Mouse (Mus musculus) kidney, adult 2 months (tissue): ENCODE results near the gene 4931428F04Rik.
A peak's percentile ranks its signal among the peaks of the same experiment; 100 is the strongest.

Experiments used
- CTCF ChIP-seq: fragments of 200-500 bp; conservative IDR thresholded peaks from 2 replicates; pipeline ENCODE4 v1.5.1; 2011; ENCODE audit warnings: low read depth, mild to moderate bottlenecking, control low read depth, low read length, moderate library complexity, mixed read lengths; ENCODE audit not compliant: insufficient read depth, insufficient read length
- POLR2A ChIP-seq: fragments of 200-500 bp; IDR thresholded peaks from one replicate; pipeline ENCODE4 v1.6.1; 2011; ENCODE audit warnings: low read depth, low read length, control low read depth

DNA sequence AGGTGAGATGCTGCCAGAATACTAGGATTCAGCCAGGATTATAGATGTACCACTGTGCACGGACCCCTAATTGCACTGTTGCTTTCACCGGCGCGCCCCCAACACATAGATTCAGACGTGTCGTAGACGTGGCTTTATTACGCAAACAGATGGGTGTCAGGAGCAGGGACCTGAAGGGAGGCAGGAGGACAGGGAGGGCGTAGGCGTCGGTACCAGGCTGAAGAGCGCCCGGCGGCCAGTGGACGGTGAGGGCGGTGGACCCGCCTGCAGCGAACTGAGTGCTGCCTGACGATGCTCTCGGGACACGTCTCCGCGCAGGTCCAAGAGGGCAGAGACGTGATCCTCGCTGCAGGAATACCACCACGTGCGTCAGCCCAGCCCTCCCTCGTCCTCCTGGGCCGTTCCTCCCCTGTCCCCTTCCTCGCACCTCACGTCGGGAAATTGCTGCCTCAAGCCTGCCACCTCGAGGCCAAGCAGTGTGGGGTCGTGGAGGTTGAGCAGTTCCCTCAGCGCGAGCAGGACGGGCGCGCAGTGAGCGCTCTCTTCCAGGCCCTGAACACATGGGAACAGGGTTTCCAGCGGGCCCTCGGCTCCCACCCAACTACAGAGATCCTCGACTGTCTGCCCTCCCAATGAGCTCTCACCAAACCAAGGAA is at the start of gene 4931428F04Rik:
- TF ChIP-seq POLR2A (no peak), CTCF (peak; percentile 53)
